19 mouse cellular contexts compared by ENCODE assay signal in genomic region chr17:32814136-32814535, GRCm38 (mm10). TPM values are rescaled to one million over a fixed set of nuclear protein-coding genes. Genes with fewer than 3 reads are reported as not detected.
DNase-seq lines count a peak whose midpoint lies in the region; ATAC-seq and TF ChIP-seq lines count a peak whose summit lies in the region.
"Had no signal": no experiment of that assay in that cellular context is flagged by ENCODE, and none has a peak within 500 bp of the region (broad histone marks: within the 10 kb centered on the region; RNA-seq: fewer than 3 reads in every experiment).

No protein-coding gene starts in this region.

- no peaks in the 10 kb centered on the region for H3K4me1 ChIP-seq in kidney, postnatal 0 days (replicated peaks; ENCODE audit: insufficient read depth, low read length)
- H3K4me1 ChIP-seq: hindbrain, embryonic 15.5 days had no signal

- 45% methylated on average over 7 of the region's 7 CpGs for WGBS in kidney, postnatal 0 days

- DNase-seq in kidney, adult 18-20 months = peak; percentile 37
- peak; percentile 65 for DNase-seq in kidney, adult 9 months
- DNase-seq in kidney, postnatal 0 days (ENCODE audit: low spot score) = peak; percentile 39
- DNase-seq in kidney, postnatal 36 days = peak; percentile 62 to 67
- no peak for DNase-seq in heart, adult 8-10 months (ENCODE audit: low spot score)
- no peak for DNase-seq in left cerebral cortex, adult 8-10 months (ENCODE audit: low spot score in 2 of 2)
- DNase-seq in cerebellum, adult 9-10 months = no peak
- DNase-seq in MN1 (ENCODE audit: low spot score) = no peak
- DNase-seq: adrenal gland, postnatal 10 days; cerebellum, adult 11 months; cerebellum, adult 8-10 months; cerebellum, postnatal 36 days; gastrocnemius, adult 2 months; gastrocnemius, postnatal 36 days; heart, adult 18-20 months had no signal

- TF ChIP-seq CTCF in kidney, postnatal 0 days (IDR thresholded peaks at IDR 0.05; ENCODE audit: low read depth) = no peak

- ATAC-seq in kidney, postnatal 0 days (replicated peaks; ENCODE audit: low FRiP score, low read depth) = peak; percentile 76
- ATAC-seq: forebrain, embryonic 13.5 days had no signal

- no peaks in the 10 kb centered on the region for H3K27me3 ChIP-seq in kidney, postnatal 0 days (ENCODE audit: insufficient read depth, low read length)
- H3K27me3 ChIP-seq: embryonic facial prominence, embryonic 13.5 days; forebrain, embryonic 13.5 days; heart, embryonic 12.5 days; hindbrain, embryonic 15.5 days had no signal

- H3K27ac ChIP-seq in kidney, postnatal 0 days = peak overlapping the region; percentile 31; the same call in 1 of the 2 replicates
- H3K27ac ChIP-seq: embryonic facial prominence, embryonic 13.5 days; forebrain, embryonic 13.5 days; gastrocnemius, adult 2 months; hindbrain, embryonic 15.5 days had no signal

- H3K9me3 ChIP-seq in kidney, postnatal 0 days (replicated peaks; ENCODE audit: low read length) = no peaks in the 10 kb centered on the region
- H3K9me3 ChIP-seq: embryonic facial prominence, embryonic 13.5 days; forebrain, embryonic 13.5 days; heart, embryonic 12.5 days; hindbrain, embryonic 15.5 days had no signal

- H3K4me2 ChIP-seq in kidney, postnatal 0 days (ENCODE audit: low read length) = no peak overlapping the region
- H3K4me2 ChIP-seq: embryonic facial prominence, embryonic 13.5 days; forebrain, embryonic 13.5 days; heart, embryonic 12.5 days; hindbrain, embryonic 15.5 days had no signal

- peaks cover 10% of the 10 kb centered on the region; the same call in 1 of the 2 replicates for H3K36me3 ChIP-seq in kidney, postnatal 0 days (ENCODE audit: insufficient read depth, low read length)

- no peak overlapping the region for H3K9ac ChIP-seq in kidney, postnatal 0 days (ENCODE audit: low read depth, low read length)
- H3K9ac ChIP-seq: embryonic facial prominence, embryonic 13.5 days; forebrain, embryonic 13.5 days; heart, embryonic 12.5 days; hindbrain, embryonic 15.5 days had no signal

- H3K4me3 ChIP-seq in kidney, postnatal 0 days (replicated peaks; ENCODE audit: low read depth, low read length) = no peak overlapping the region
- H3K4me3 ChIP-seq: embryonic facial prominence, embryonic 13.5 days; forebrain, embryonic 13.5 days; gastrocnemius, adult 2 months; heart, embryonic 12.5 days; hindbrain, embryonic 15.5 days had no signal

RNA-seq across cellular contexts. Expression of gene Zfp811, which starts 4.4 kb away (rescaled TPM):
- polyA plus RNA-seq in kidney, postnatal 0 days (2015; fragmentation: Nextera tagmentation; extraction: Ambion mirVana) = 0.64 and 0.99 TPM in 2 replicates
- under 1 TPM; 0.16 to 0.38 (median 0.25) TPM for total RNA-seq in heart, adult 8-10 months (2022)
- total RNA-seq in left cerebral cortex, adult 8-10 months (2022) = 1 to 10 TPM; 3.5 to 6.6 (median 5.3) TPM

RNA-seq across cellular contexts. Expression of gene Zfp799, which starts 15.9 kb away (rescaled TPM):
- polyA plus RNA-seq in kidney, postnatal 0 days (2015; fragmentation: Nextera tagmentation; extraction: Ambion mirVana) = 9.4 and 9.8 TPM in 2 replicates
- total RNA-seq in heart, adult 8-10 months (2022) = 10 to 100 TPM in 2 of 4 experiments, 1 to 10 TPM in 2; 5.9 to 12.0 (median 9.9) TPM
- 10 to 100 TPM; 25.7 to 30.9 (median 28.5) TPM for total RNA-seq in left cerebral cortex, adult 8-10 months (2022)

RNA-seq across cellular contexts. Expression of gene Zfp871, which starts 26.0 kb away (rescaled TPM):
- 31.3 and 33.4 TPM in 2 replicates for polyA plus RNA-seq in kidney, postnatal 0 days (2015; fragmentation: Nextera tagmentation; extraction: Ambion mirVana)
- 10 to 100 TPM; 28.7 to 30.8 (median 29.3) TPM for total RNA-seq in heart, adult 8-10 months (2022)
- 10 to 100 TPM; 65.9 to 94.1 (median 79.6) TPM for total RNA-seq in left cerebral cortex, adult 8-10 months (2022)

Comparison
In these comparisons a context has a peak if more than half of its experiments do, and no peak if none do; other contexts are left out.
1. DNase-seq: peak in kidney, adult 18-20 months (single experiment), kidney, adult 9 months (single experiment), kidney, postnatal 0 days (single experiment) and kidney, postnatal 36 days (2 of 2); none in heart, adult 8-10 months (single experiment), left cerebral cortex, adult 8-10 months (0 of 2), cerebellum, adult 9-10 months (single experiment) and MN1 (single experiment).